Mouse (Mus musculus): Measurements from ENCODE around the gene Tgm1. TPM values are rescaled to one million over a fixed set of nuclear protein-coding genes. Genes with fewer than 3 reads are reported as not detected.
"Not testable (repeated sequence)": the region's sequence is repeated elsewhere in the genome, so short reads cannot be mapped to it uniquely, and the experiment has no call there.

The Tgm1 gene
- under 1 TPM; 0.29 TPM for total RNA-seq (2021)
- long read RNA-seq, experiment 1 = 0 reads
- long read RNA-seq, experiment 2, partial matches to known transcripts = 0 of 1 reads
- long read RNA-seq, experiment 2, other reads (novel, unspliced or antisense) = 0 of 1 reads

DNA sequence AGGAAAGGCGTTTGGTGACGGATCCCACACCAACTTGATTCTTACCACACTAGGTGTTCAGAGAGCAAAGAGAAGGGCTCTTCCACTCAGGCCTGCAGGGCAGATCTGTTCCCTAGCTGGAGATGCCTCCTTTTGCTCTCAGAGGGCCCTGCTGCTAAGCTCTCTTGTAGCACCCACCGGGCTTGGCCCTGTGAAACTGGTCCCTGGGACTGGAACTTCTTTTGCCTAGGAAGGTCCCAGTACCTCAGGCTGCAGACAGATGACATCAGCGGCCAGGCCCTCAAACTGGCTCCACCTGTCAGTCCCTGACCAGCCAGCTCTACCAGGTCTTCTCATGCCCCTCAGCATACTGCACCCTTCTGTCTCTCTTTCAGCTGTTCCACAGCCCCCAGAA lies at the start of gene Tgm1:
Gene Tgm1, minus strand, starts transcription at position 198 of the 394 bp plus-strand sequence.
- intact Hi-C loops (cut with DNase I) = no loop called here
- no peak for DNase-seq

DNA sequence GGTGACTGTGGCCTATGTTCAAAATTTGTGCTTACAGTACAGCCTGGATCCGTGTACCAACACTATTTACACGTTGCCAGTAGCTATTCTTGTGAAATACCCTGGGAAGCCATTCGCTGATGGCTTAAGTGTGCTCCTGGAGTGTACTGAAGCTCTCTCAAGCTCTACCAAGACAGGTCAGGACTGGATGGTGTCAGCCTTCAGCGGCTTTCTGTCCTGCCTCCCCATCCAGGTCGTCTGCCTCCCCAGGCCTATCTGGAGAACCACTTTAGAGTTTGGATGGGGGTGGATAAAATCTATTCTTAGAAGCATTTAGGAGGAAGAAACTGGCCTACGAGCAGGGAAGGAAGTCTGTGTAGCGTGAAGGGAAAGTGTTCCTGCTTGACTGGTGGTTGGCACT lies 49.4 kb upstream of the Tgm1 start:
- intact Hi-C loops (cut with DNase I) = no loop called here
- no peak for DNase-seq

DNA sequence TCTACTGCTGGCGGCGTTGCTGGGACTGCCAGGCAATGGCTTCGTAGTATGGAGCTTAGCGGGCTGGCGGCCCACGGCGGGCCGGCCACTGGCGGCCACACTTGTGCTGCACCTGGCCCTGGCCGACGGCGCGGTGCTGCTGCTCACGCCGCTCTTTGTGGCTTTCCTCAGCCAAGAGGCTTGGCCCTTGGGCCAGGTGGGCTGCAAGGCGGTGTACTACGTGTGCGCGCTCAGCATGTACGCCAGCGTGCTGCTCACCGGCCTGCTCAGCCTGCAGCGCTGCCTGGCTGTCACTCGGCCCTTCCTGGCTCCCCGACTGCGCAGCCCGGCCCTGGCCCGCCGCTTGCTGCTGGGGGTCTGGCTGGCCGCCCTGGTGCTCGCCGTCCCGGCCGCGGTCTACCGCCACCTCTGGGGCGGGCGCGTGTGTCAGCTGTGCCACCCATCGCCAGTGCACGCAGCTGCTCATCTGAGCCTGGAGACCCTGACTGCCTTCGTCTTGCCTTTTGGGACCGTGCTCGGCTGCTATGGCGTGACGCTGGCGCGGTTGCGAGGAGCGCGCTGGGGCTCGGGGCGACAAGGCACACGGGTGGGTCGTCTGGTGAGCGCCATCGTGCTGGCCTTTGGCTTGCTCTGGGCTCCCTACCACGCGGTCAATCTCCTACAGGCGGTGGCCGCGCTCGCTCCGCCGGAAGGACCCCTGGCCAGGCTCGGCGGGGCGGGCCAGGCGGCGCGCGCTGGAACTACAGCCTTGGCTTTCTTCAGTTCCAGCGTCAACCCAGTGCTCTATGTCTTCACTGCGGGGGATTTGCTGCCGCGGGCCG lies 48.5 kb upstream of the Tgm1 start:
- peak; percentile 64 to 74 for DNase-seq
- intact Hi-C loops (cut with DNase I) = no loop called here

DNA sequence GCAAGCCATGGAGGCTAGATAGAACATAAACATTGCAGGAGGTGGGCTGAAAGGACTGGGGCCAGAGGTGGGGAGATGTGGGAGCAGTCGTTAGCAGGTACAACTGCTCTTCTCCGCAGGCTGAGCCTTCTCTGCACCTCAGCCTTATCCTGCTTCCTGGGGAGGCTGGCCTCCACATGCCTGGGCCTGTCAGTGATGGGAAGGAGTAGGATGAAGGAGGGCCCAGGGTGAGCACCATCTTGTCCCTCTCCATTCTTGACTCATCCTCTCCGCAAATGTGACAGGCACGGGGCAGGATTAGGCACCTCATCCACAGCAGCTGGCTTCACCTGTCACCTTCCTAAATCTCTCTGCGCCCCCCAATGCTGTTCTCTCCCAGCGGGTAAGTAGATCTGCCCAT lies 47.4 kb upstream of the Tgm1 start, which contains the start of gene Ltb4r2:
Gene Ltb4r2, plus strand, starts transcription at position 266 of the 400 bp plus-strand sequence.
- DNase-seq = no peak
- intact Hi-C loops (cut with DNase I) = no loop called here

DNA sequence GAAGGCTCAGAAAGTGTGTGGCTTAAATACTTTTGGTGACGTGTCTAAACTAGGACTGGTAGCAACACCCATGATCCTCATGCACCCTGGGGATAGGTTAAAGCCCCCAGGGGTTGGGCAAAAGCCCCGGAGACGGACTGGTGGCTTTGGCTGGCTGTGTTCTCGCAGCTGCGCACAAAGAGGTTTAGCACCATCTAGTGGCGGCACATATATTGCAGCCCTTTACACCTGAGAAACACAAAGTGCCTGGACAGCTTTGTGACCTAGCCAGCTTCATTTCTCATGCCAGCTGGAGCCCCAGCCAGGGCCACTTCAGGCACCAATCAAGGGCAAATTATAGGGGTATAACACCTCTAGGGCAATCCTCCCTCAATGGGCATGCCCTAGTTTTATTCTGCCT lies 46.4 kb upstream of the Tgm1 start:
- intact Hi-C loops (cut with DNase I) = not testable (repeated sequence)
- peak; percentile 84 to 91 for DNase-seq

DNA sequence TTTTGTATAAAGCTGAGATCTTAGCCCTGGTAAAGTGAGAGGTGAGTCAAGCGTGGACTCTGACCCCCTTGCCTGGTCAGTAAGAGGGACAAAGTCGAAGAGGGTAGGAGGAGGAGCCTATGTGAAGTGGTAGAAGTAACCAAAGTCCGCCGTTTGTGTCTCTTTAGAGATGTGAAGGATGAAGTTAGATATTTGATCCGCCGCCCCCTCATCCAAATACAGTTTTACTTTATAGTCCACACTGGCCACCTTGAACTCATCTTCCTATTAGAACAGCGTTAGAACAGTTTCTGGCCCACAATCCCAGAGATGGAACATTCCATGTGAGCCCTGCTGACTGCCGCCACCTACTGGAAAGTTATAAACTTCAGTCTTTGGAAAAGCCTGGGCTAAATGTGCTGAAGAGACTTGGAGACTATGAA lies 44.6 kb upstream of the Tgm1 start, which contains the start of gene Cideb:
Gene Cideb, minus strand, starts transcription at position 96 of the 422 bp plus-strand sequence.
- peak; percentile 37 to 62 for DNase-seq
- intact Hi-C loops (cut with DNase I) = no loop called here

DNA sequence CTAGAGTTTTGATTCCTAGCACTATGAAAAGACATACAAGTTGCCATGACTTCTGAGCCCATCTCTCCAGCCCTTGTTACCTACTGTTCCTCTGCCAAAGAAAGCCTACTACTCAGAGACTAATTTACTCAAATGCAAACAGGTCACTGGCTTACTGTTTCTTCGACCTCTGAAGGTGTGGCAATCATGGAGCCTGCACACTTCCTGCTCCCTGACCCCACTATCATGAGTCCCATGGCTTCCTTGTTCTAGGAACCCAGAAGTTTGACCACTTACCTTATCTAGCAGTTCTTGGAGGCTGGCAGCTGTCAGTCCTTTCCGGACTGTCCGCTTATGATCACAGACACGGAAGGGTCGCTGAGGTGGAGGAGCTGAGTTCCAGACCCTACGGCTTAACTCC lies 43.8 kb upstream of the Tgm1 start:
- DNase-seq = no peak
- intact Hi-C loops (cut with DNase I) = no loop called here

DNA sequence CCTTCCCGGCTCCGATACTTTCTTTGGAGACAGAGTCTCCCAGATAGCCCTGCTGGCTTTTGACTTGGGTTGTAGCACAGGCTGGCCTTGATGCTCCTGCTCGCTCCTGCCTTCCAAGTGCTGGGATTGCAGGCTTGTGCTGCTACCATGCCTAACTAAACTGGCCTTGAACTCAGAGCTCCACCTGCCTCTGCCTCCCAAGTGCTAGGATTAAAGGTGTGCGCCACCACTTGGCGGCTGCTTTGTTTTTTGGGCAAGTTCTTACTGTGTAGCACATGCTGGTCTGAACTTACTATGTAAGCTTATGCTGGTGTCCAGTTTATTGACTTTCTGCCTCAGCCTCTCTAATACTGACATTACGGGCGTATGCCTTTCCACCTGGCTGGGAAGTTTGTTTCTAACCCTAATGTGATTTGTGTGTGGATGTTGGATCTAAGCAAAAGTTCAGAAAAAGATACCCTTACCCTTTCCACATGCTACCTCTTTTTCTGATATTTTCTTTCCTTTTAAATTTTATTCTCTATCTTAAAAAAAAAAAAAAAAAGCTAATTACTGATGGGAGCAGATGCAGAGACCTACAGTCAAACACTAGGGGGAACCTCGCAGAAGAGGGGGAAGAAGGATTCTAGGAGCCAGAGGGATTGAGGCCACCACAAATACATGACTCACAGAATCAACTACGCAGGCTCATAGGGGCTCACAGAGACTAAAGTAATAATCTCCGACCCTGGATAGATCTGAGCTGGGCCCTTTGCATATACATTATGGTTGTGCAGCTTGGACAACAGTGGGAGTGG lies 33.5 kb upstream of the Tgm1 start:
- no peak for DNase-seq
- intact Hi-C loops (cut with DNase I) = loop anchor here (10.0 kb wide), 1 partner anchor 252 kb away; the partner anchor contains the start of gene Carmil3

DNA sequence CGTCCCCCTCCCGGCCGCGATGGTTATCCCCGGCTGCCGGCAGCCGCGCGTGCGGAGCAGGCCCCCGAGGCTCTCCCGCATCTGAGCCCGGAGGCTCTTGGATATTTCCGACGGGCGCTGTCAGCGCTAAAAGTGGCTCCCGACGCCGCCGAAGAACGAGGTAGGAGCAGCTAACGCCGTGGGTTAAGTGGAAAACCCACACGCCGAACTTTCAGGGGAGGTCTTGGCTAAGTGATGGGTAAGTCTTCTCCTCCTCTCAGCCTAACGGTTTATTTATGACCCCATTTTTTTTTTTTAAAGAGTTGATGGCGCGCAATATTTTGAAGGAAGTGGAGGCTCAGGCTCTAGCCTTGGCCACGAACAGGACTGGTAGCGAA lies 32.1 kb upstream of the Tgm1 start:
- intact Hi-C loops (cut with DNase I) = loop anchor here (2.0 to 10.0 kb wide), 2 partner anchors 115 to 251 kb away; partner anchors contain the start of gene Carmil3

DNA sequence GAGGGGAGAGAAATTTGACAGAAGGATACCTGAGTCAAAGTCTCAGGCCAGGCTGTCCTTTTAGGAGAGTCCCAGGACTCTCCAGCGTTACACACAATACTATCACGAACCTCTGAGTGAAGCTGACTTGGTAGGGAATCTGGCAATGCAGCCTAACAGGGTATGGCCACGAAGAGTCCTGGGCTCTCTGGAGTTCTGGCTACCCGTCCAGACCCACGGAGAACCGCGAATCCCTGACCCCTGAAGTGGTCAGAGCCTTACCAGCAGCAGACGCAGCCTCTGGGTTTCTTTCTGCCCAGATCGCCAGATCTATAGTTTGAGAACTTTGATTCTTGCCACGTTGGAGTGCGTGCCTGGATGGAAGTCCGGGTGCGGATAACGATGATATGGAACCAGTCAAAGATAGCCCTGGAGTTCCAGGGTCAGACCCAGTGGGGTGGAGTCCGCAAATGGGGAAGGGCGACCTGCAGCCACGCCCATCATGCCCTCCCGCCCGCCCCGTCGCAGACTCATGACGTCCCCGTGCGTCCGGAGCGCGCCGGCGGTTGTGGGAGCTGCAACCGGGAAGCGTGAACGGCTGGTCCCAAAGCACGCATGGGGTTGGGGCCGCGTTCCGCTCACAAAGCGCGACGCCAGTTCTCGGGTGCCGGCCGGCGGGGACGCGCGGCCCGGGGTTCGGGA lies 31.6 kb upstream of the Tgm1 start, which contains the start of the genes Dhrs1 and Nop9:
Gene Dhrs1, minus strand, starts transcription at position 511 of the 681 bp plus-strand sequence.
Gene Nop9, plus strand, starts transcription at position 514 of the 681 bp plus-strand sequence.
- intact Hi-C loops (cut with DNase I) = loop anchor here (2.0 to 10.0 kb wide), 2 partner anchors 115 to 251 kb away; partner anchors contain the start of gene Carmil3

More for the DNA sequence above, 32.1 kb upstream of the Tgm1 start:
- no peak for DNase-seq

DNA sequence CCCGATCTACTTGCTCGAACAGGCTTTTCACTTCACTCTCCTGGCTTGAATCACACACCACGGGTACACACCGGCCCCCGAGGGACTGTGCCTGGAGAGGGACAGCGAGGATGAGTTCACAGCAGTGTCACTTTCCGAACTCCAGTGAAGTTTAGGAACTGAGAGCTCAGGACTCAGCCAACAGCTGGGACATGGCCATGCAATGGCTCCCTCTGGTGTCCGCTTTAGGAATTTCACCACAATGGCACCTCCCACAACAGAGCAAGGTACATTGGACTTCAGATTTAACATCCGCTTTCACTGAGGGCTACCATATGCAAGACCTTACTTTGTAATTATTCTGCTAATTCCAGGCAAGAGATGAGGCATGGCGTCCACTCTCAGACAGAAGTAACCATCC lies 30.0 kb upstream of the Tgm1 start:
- DNase-seq = peak; percentile 87 to 94
- intact Hi-C loops (cut with DNase I) = loop anchor here (1.0 to 10.0 kb wide), 3 partner anchors 61 to 249 kb away; partner anchors contain the start of gene Carmil3

More for the DNA sequence above, 31.6 kb upstream of the Tgm1 start, which contains the start of the genes Dhrs1 and Nop9:
- peak; percentile 89 to 92 for DNase-seq

DNA sequence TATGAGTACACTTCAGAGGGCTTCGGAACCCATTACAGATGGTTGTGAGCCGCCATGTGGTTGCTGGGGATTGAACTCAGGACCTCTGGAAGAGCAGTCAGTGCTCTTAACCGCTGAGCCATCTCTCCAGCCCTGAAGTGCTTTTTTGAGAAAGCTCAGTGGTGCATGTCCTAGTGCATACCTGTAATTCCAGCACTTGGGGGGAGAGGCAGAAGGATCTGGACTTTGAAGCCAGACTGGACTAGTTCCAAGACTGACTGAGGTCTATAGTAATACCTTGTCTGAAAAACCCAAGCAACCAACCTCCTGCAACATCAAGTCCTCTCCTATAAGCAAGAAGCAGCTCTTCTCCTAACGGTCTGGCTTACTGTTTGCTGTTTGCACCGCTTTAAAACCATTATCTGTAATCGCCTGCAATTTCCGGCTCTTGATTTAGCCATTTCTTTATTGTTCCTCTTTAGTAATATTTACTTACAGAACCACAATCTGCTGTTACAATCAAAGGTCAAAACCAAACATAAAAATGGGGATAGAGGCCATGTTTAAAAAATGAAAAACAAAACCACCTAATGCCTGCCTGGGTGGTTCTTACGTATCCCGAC lies 23.5 kb upstream of the Tgm1 start:
- intact Hi-C loops (cut with DNase I) = no loop called here
- DNase-seq = no peak

DNA sequence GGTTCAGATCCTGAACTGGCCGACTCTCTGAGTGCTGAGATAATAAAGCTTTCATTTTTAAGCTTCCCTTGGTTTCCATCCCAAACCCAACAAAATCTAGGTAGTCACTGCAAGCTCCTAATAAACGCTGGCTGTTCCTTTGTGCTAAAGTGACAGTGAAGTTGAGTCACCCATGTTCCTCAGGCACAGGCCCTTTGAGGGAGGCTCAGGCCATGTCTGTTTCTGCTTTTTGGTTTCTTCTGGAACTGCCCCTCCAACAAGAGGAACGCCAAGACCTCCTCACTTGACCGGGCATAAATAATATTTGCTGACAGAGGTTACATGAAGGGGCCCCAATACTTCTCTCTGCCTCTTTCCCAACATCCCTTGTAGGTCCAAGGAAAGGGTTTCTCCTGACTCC lies 22.0 kb upstream of the Tgm1 start:
- DNase-seq = no peak
- intact Hi-C loops (cut with DNase I) = no loop called here

DNA sequence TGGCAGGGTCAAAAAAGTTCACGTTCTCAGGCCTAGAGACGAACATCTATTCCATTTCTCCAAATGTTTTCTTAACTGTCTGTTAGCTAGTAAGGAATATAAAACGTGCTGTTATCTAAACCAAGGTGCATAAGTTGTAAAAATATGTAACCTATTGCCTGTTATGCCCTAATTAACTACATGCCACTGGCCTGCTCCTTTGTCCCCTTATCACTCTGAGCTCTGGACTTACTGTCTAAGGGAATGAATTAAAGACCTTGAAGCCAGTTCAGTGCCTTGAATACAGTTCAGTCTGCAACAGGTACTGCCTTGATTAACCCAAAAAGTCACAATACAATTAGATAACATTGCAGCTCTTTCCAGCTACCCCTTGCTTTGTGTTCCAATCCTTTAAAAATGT lies 21.6 kb upstream of the Tgm1 start:
- intact Hi-C loops (cut with DNase I) = no loop called here
- no peak for DNase-seq

DNA sequence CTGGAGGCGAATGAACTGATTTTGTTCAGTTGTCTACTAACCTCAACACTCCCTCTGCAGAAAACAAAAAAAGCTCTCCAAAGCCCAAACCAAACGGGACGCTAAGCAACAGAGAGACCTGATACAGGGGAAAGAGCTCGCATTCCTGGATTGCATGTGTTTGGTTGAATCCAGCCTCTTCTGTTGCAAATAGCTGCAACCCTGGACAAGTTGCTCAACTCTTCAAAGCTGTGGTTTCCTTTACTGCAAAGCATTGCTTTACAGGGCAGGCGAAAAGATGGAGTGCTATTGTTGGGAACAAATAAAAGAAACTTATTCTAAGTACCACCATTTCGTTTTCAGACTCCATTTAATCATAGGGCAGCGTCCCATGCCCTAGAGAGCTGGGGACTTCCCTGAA lies 21.1 kb upstream of the Tgm1 start:
- intact Hi-C loops (cut with DNase I) = no loop called here
- no peak for DNase-seq

DNA sequence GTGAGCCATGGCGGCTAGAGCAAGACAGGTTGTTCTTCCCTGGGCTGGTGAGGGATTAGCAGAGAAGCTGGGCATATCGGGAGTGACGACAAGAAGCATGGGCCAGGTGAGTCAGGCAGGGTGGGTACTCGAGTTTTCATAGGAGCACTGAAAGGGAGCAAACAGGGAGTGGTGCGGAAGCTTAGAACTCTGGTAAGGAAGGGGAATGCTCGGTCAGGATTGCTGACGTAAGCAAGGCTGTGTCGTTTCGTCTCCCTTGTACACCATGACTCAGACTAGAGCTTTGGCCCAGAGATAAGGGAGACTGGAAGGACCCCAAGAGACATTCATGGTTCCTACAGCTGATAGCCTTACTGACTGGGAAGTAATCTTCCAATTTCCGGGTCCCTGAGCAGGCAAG lies 20.2 kb upstream of the Tgm1 start:
- no peak for DNase-seq
- intact Hi-C loops (cut with DNase I) = no loop called here

DNA sequence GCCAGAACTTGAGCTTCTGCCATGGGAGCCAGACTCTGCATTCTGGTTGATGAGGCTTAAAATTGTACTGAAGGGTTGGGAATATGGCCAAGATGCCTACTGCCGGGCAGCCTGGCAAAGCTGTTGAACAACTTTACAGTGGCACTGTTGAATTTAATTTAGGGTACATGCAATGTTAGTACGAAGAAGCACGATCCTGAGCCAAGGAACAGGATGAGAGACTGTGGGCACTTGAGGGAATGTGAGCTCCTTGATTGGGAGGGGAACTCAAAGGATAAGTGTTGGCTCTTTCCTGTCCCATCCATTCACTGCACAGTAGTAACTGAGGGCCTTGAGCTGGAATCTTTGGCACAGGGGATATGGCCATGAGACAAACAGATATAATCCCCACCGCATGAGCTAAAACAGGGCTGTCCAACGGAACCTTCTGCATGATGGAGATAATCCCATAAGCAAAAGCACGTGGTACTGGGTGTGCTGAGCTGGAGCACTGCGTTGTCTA lies 16.9 kb upstream of the Tgm1 start:
- intact Hi-C loops (cut with DNase I) = no loop called here
- DNase-seq = no peak

DNA sequence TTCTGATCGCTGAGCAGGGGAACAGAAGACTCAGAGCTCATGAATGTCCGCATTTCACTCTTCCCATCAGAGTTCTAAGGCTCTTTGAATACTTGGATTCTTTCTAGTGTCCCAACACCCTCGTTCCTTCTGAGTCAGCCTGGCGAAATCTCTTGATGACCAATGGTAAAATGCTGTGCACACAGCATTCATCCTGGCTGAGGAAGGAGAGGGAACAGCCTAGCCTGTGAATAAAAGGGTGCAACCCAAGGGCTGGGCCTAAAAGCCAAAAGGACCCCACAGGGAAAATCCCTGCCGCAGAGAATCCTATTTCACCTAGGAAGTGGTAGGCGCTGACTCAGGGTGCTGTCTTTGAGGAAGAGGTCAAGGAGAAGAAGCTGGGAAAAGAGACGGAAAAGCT lies 16.4 kb upstream of the Tgm1 start:
- intact Hi-C loops (cut with DNase I) = no loop called here
- DNase-seq = no peak

DNA sequence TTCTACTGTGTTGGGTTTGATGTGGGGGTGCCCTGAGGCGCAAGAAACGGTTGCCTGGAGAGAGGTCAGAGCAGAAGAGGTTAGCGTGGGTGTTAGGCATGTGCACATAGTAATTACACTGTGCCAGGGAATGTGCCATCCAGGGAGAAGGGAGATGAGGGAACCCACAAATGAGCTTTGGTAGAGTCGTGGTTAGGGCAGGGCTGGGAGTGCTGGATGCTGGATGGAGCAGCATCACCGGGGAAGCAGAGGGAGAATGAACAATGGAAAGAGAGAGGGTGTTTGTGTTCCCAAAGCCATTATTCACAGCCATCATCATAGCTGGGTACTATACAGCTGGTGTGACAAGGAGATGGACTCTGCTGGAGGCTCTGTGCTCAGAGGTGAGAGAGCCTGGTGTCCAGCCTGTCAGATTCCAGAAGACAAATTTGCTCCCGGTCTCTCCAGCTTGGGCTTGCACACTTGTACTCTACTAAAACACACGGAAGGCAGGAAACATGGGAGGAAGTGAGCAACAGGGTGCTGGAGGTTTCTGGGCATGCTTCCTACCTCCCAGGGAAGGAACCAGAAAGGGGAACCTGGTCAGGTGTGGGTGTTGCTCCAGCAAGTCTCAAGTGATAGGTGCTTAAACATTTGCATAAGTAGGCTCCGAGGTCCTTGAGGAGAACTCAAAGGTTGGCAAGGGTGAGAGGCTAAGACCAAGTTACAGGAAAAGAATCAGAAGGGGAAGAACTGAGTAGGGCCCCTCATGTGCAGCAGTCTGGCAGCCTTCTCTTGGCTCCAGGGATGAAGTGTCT lies 14.4 kb upstream of the Tgm1 start:
- intact Hi-C loops (cut with DNase I) = no loop called here
- DNase-seq = no peak

Measured in heart, postnatal 14 days (tissue).